Comparison of ENCODE assay signal across 7 mouse cellular contexts in genomic region chr6:93026068-93027022, GRCm38 (mm10).
DNase-seq lines count a peak whose midpoint lies in the region; ATAC-seq and TF ChIP-seq lines count a peak whose summit lies in the region.

No protein-coding gene starts in this region.

- DNase-seq in spleen, postnatal 36 days (ENCODE audit: low spot score in 2 of 2), result peak; percentile 9 to 11
- no peak for DNase-seq in spleen, postnatal 4 days (ENCODE audit: low spot score in 2 of 2)
- DNase-seq in gastrocnemius, postnatal 10 days, result peak; percentile 48
- peak; percentile 76 for DNase-seq in kidney, postnatal 14 days
- peak; percentile 17 for DNase-seq in stomach, postnatal 0 days (ENCODE audit: low spot score)
- DNase-seq in thymus, postnatal 4 days, result no peak
- DNase-seq in B cell, adult 2 months, result no peak

- no peak overlapping the region for H3K4me2 ChIP-seq in stomach, postnatal 0 days (replicated peaks; ENCODE audit: low read depth)

- H3K27ac ChIP-seq in stomach, postnatal 0 days (replicated peaks), result no peak overlapping the region

- no peaks in the 10 kb centered on the region for H3K36me3 ChIP-seq in stomach, postnatal 0 days (ENCODE audit: control insufficient read depth, insufficient read depth, low read length)

- ATAC-seq in stomach, postnatal 0 days (ENCODE audit: low FRiP score, low TSS enrichment), result no peak

- H3K4me1 ChIP-seq in stomach, postnatal 0 days (replicated peaks; ENCODE audit: control insufficient read depth, insufficient read depth), result no peaks in the 10 kb centered on the region

- TF ChIP-seq EP300 in stomach, postnatal 0 days (optimal IDR thresholded peaks at IDR 0.05), result no peak

- no peaks in the 10 kb centered on the region for H3K27me3 ChIP-seq in stomach, postnatal 0 days (ENCODE audit: control insufficient read depth, insufficient read depth, low read length)

- no peaks in the 10 kb centered on the region for H3K9me3 ChIP-seq in stomach, postnatal 0 days (ENCODE audit: control insufficient read depth, low read length)

- no peak overlapping the region for H3K4me3 ChIP-seq in stomach, postnatal 0 days (ENCODE audit: low read depth, low read length)

- no peak overlapping the region for H3K9ac ChIP-seq in stomach, postnatal 0 days (ENCODE audit: low read length)

- WGBS in stomach, postnatal 0 days, result 37% methylated on average over 9 of the region's 9 CpGs

- TF ChIP-seq CTCF in stomach, postnatal 0 days (IDR thresholded peaks at IDR 0.05; ENCODE audit: low read depth), result peak; percentile 7; the same call in 1 of the 2 replicates

Comparison
In these comparisons a context has a peak if more than half of its experiments do, and no peak if none do; other contexts are left out.
1. DNase-seq: peak in spleen, postnatal 36 days (2 of 2), gastrocnemius, postnatal 10 days (single experiment), kidney, postnatal 14 days (single experiment) and stomach, postnatal 0 days (single experiment); none in spleen, postnatal 4 days (0 of 2), thymus, postnatal 4 days (single experiment) and B cell, adult 2 months (0 of 2).